Mouse (Mus musculus) lung, embryonic 16.5 days (tissue): ENCODE data around the gene Cmss1. TPM values are rescaled to one million over a fixed set of nuclear protein-coding genes. Genes with fewer than 3 reads are reported as not detected.

Source experiments
- ATAC-seq: fragments of 200-750 bp; cut with Nextera tagmentation; 2 replicates; pipeline ENCODE4 v1.8.0; 2017; ENCODE audit warnings: low read depth, mild to moderate bottlenecking, moderate library complexity
- H3K27ac ChIP-seq: fragments of 300-500 bp; sonication (generic); 2 replicates; pipeline ENCODE4 v1.5.1; 2014; ENCODE audit warnings: mild to moderate bottlenecking, control low read depth, low read length
- H3K27me3 ChIP-seq: fragments of 300-500 bp; sonication (generic); 2 replicates; pipeline ENCODE4 v1.6.1; 2014; ENCODE audit warnings: low read depth, low read length, mixed read lengths; ENCODE audit not compliant: control insufficient read depth, insufficient read depth
- H3K36me3 ChIP-seq: fragments of 300-500 bp; sonication (generic); 2 replicates; pipeline ENCODE4 v1.6.1; 2014; ENCODE audit warnings: low read length; ENCODE audit not compliant: control insufficient read depth, insufficient read depth
- H3K4me1 ChIP-seq: fragments of 300-500 bp; sonication (generic); replicated peaks from 2 replicates; pipeline ENCODE4 v1.6.1; 2014; ENCODE audit warnings: low read length, mixed read lengths; ENCODE audit not compliant: control insufficient read depth, insufficient read depth
- H3K4me2 ChIP-seq: fragments of 300-500 bp; sonication (generic); 2 replicates; pipeline ENCODE4 v1.6.1; 2014; ENCODE audit warnings: low read depth, low read length, control low read depth
- H3K4me3 ChIP-seq: fragments of 300-500 bp; sonication (generic); 2 replicates; pipeline ENCODE4 v1.5.1; 2014; ENCODE audit warnings: mild to moderate bottlenecking, low read length, control low read depth
- H3K9ac ChIP-seq: fragments of 300-500 bp; sonication (generic); 2 replicates; pipeline ENCODE4 v1.6.1; 2014; ENCODE audit warnings: low read length, control low read depth
- H3K9me3 ChIP-seq: fragments of 300-500 bp; sonication (generic); 2 replicates; pipeline ENCODE4 v1.6.1; 2016; ENCODE audit warnings: low read length; ENCODE audit not compliant: control insufficient read depth
- WGBS: fragments of 180-500 bp; shearing (Covaris S2); extraction: QIAGEN DNeasy Blood & Tissue Kit; methylation state at CpG from one replicate; pipeline ENCODE4 v1.1.7; 2014; 5-methylcytosine and 5-hydroxymethylcytosine counted together
- polyA plus RNA-seq: library from polyadenylated mRNA; unstranded; fragments of >200 nt; fragmentation: Nextera tagmentation; extraction: Ambion mirVana; gene quantifications from 2 replicates; pipeline ENCODE4 v1.2.1, GENCODE M21; 2015

Gene Cmss1
- polyA plus RNA-seq, 1 experiment from 2014 or later = 48.5 TPM

DNA sequence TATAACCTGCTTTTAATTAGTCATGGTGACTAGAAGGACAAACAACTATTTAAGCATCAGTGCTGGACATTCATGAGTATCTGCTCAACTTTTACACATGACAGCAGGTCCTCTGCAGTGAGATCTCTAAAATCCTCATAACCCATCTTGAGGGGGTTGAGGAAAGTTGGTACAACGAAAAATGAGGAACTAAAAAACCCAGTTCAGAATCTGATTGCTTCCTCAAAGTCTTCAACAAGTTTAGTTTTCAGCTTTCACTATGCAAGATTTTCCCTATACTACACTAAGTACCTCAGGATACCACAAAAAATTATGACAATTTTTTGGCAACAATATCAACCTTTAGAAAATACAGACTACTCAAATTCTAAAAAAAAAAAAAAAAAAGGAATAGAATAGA, 72.3 kb downstream of the Cmss1 start:
- no peak overlapping the region for H3K4me2 ChIP-seq
- no peaks in the 10 kb centered on the region for H3K36me3 ChIP-seq
- ATAC-seq = no peak
- H3K4me3 ChIP-seq = no peak overlapping the region
- H3K9me3 ChIP-seq = no peaks in the 10 kb centered on the region
- H3K27ac ChIP-seq = no peak overlapping the region
- no peak overlapping the region for H3K9ac ChIP-seq
- peaks cover 6% of the 10 kb centered on the region for H3K4me1 ChIP-seq
- H3K27me3 ChIP-seq = no peaks in the 10 kb centered on the region
- 69% methylated on average over 1 of the region's 1 CpGs for WGBS

DNA sequence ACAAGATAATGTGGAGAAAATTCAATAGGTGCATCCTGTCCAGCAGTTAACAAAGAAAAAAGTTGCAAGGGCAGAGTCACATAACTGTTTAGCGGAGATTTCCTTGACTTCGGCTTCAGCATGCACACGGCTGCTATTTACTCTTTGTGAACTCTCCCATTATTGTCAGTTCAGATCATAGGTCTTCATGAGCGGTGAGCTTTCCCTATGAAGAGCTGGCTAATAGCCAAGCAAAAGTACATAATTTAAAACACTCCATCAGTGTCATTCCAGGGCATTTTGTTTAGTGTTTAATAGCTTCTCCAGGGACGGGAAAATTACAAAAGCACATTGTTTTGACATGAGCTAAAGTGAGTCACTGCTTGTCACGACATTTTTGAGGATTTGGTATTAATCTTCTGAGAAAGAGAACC, 74.6 kb downstream of the Cmss1 start:
- H3K4me2 ChIP-seq = no peak overlapping the region
- peaks cover 13% of the 10 kb centered on the region for H3K4me1 ChIP-seq
- H3K4me3 ChIP-seq = no peak overlapping the region
- 21% methylated on average over 6 of the region's 6 CpGs for WGBS
- H3K27ac ChIP-seq = peak overlapping the region; percentile 53; the same call in 1 of the 2 replicates
- H3K9me3 ChIP-seq = no peaks in the 10 kb centered on the region
- H3K9ac ChIP-seq = no peak overlapping the region
- peak; percentile 46 for ATAC-seq
- no peaks in the 10 kb centered on the region for H3K27me3 ChIP-seq
- no peaks in the 10 kb centered on the region for H3K36me3 ChIP-seq

DNA sequence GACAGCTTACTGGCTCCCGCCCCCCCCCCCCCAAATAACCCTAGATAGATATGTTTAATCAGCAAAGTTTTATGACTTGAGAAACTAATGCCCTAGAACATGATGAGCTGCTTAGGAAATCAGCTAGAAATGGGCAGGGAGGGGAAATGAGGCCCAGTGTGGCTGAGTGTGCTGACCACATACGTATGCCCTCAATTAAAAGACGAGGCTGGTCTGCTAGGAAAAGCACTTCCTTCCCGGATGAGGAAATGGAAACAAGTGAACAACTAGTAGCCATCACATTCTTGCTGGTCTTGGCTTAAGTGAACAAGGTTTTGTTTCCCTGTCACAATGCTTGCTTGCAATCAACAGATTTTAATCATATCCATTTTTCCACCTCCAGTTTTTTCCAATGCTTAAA, 76.1 kb downstream of the Cmss1 start:
- 60% methylated on average over 4 of the region's 4 CpGs for WGBS
- no peak overlapping the region for H3K4me3 ChIP-seq
- no peak overlapping the region for H3K9ac ChIP-seq
- no peaks in the 10 kb centered on the region for H3K27me3 ChIP-seq
- ATAC-seq = no peak
- no peaks in the 10 kb centered on the region for H3K9me3 ChIP-seq
- H3K27ac ChIP-seq = no peak overlapping the region
- H3K4me2 ChIP-seq = no peak overlapping the region
- H3K4me1 ChIP-seq = peaks cover 15% of the 10 kb centered on the region
- H3K36me3 ChIP-seq = no peaks in the 10 kb centered on the region

DNA sequence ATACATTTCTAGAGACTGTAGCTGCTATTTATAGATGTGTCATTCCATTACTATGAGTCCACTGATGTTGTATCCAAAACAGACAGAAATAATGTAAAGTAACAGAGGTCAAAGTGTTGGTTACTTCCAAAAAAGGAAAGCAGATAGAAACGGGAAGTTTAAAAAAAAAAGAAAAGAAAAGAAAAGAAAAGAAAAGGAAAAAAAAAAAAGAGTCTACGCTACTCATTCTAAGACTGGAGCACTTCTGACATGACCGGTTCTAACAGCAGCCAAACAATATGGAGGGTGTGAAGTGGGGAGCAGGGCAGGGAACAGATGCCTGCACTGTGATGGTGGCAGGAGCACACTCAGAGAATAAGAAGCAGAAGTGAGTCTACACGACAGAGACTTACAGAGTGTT, 78.2 kb downstream of the Cmss1 start:
- H3K9me3 ChIP-seq = no peaks in the 10 kb centered on the region
- no peak overlapping the region for H3K4me2 ChIP-seq
- peaks cover 15% of the 10 kb centered on the region for H3K4me1 ChIP-seq
- 38% methylated on average over 4 of the region's 4 CpGs for WGBS
- H3K4me3 ChIP-seq = no peak overlapping the region
- no peaks in the 10 kb centered on the region for H3K27me3 ChIP-seq
- H3K36me3 ChIP-seq = no peaks in the 10 kb centered on the region
- ATAC-seq = peak; percentile 36; the same call in 1 of the 2 replicates
- peak overlapping the region; percentile 3 for H3K27ac ChIP-seq
- no peak overlapping the region for H3K9ac ChIP-seq

DNA sequence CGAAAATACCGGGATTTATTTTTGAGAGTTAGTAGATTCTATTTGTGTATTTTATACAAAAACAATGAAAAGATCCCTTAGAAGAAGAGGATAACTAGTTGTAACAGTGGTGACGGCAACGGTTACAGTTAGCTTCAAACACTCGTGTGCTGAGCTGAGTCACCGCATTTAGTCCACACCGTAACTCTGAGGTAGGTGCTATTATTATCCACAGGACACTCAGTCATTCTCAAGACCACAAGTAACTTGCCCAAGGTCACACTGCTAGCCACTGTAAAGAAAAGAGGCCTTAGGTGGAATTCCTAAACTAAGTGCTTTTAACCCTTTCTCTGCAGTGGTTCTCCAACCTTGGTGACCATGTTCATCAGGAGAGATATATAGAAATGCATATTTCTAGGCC, 79.8 kb downstream of the Cmss1 start:
- Histone ChIP-seq H3K4me2 (no peak overlapping the region), H3K9me3 (no peaks in the 10 kb centered on the region), H3K36me3 (no peaks in the 10 kb centered on the region), H3K9ac (no peak overlapping the region), H3K4me3 (no peak overlapping the region), H3K27ac (no peak overlapping the region), H3K4me1 (peaks cover 9% of the 10 kb centered on the region), H3K27me3 (no peaks in the 10 kb centered on the region)
- WGBS = 75% methylated on average over 7 of the region's 7 CpGs
- no peak for ATAC-seq

DNA sequence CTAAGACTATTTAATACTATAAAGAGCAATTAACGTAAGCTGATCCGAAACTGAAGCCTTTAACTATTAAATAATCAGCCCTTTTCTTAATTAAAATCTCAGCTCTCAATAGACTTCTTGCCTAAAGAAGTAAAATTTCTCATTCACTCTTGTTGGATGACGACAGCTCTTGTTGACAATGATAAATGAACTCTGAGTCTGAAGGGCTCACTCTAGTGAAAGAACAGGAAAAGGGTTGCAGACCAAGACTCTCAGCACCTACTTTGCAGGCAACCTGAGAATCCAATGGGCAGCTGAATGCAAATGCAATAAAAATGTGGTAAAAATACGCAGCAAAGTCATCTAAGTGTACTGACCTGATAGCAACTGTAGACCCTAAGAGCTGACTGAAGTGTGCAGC, 81.2 kb downstream of the Cmss1 start:
- no peaks in the 10 kb centered on the region for H3K27me3 ChIP-seq
- no peak for ATAC-seq
- H3K27ac ChIP-seq = no peak overlapping the region
- H3K4me1 ChIP-seq = peaks cover 9% of the 10 kb centered on the region
- H3K4me3 ChIP-seq = no peak overlapping the region
- no peak overlapping the region for H3K4me2 ChIP-seq
- H3K36me3 ChIP-seq = no peaks in the 10 kb centered on the region
- WGBS = 60% methylated on average over 4 of the region's 4 CpGs
- no peaks in the 10 kb centered on the region for H3K9me3 ChIP-seq
- no peak overlapping the region for H3K9ac ChIP-seq

GRCm38 (mm10) chr16:57525046-57525445, 81.6 kb downstream of the Cmss1 start:
- no peaks in the 10 kb centered on the region for H3K36me3 ChIP-seq
- ATAC-seq = no peak
- no peaks in the 10 kb centered on the region for H3K9me3 ChIP-seq
- no peak overlapping the region for H3K4me2 ChIP-seq
- H3K4me3 ChIP-seq = no peak overlapping the region
- WGBS = 55% methylated on average over 5 of the region's 5 CpGs
- H3K4me1 ChIP-seq = peaks cover 9% of the 10 kb centered on the region
- H3K9ac ChIP-seq = no peak overlapping the region
- H3K27ac ChIP-seq = no peak overlapping the region
- H3K27me3 ChIP-seq = no peaks in the 10 kb centered on the region

DNA sequence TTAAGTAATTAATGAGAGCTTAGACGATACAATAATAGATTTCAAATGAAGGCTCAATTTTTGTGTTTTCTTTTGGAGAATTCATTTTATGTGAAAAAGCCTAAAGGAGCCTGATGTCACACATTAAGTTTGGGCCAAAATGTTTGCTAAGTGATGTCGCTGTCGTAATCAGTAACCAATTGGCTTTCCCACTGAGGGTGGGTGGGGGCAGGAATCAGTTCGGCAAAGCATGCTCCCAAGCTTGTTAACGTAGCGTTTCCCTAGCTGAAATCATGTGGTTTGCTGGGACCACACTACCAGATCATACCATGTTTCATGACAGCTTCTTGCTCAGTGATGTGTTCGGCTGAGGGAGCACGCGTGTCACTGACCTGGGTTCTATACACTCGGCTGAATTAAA, 91.0 kb downstream of the Cmss1 start:
- Histone ChIP-seq H3K36me3 (no peaks in the 10 kb centered on the region), H3K9me3 (no peaks in the 10 kb centered on the region), H3K9ac (no peak overlapping the region), H3K4me3 (no peak overlapping the region), H3K4me2 (no peak overlapping the region), H3K27me3 (no peaks in the 10 kb centered on the region), H3K4me1 (peaks cover 4% of the 10 kb centered on the region; the same call in 1 of the 2 replicates), H3K27ac (no peak overlapping the region)
- WGBS = 62% methylated on average over 10 of the region's 10 CpGs
- ATAC-seq = no peak

- Histone ChIP-seq H3K9me3 (no peaks in the 10 kb centered on the region), H3K4me2 (no peak overlapping the region), H3K36me3 (no peaks in the 10 kb centered on the region), H3K27ac (no peak overlapping the region), H3K4me1 (peaks cover 4% of the 10 kb centered on the region; the same call in 1 of the 2 replicates), H3K27me3 (no peaks in the 10 kb centered on the region), H3K4me3 (no peak overlapping the region), H3K9ac (no peak overlapping the region)
- 76% methylated on average over 4 of the region's 4 CpGs for WGBS
- ATAC-seq = 0 out of 2 replicates have a peak, but pooled peaks have one; percentile 36
These were observed 92.3 kb downstream of the Cmss1 start for GRCm38 (mm10) chr16:57514371-57514770.

GRCm38 (mm10) chr16:57513562-57513961, 93.1 kb downstream of the Cmss1 start:
- Histone ChIP-seq H3K4me3 (no peak overlapping the region), H3K4me2 (no peak overlapping the region)
- 77% methylated on average over 7 of the region's 7 CpGs for WGBS

More at GRCm38 (mm10) chr16:57513562-57513961, 93.1 kb downstream of the Cmss1 start:
- Histone ChIP-seq H3K27me3 (no peaks in the 10 kb centered on the region), H3K36me3 (no peaks in the 10 kb centered on the region), H3K9ac (no peak overlapping the region), H3K27ac (no peak overlapping the region), H3K4me1 (peaks cover 4% of the 10 kb centered on the region; the same call in 1 of the 2 replicates), H3K9me3 (no peaks in the 10 kb centered on the region)
- no peak for ATAC-seq
